Mouse (Mus musculus) liver, adult 2 months (tissue): ENCODE results near the gene Ormdl3.

ENCODE experiments used
- CTCF ChIP-seq: fragments of 200-500 bp; IDR thresholded peaks from 2 replicates; pipeline ENCODE4 v1.5.1; 2011; ENCODE audit warnings: low read depth, low read length, control low read depth
- POLR2A ChIP-seq: fragments of 200-500 bp; IDR thresholded peaks from 2 replicates; pipeline ENCODE4 v1.6.1; 2011; ENCODE audit warnings: low read length, control low read depth; ENCODE audit not compliant: insufficient read depth; ENCODE audit errors: extremely low read depth

DNA sequence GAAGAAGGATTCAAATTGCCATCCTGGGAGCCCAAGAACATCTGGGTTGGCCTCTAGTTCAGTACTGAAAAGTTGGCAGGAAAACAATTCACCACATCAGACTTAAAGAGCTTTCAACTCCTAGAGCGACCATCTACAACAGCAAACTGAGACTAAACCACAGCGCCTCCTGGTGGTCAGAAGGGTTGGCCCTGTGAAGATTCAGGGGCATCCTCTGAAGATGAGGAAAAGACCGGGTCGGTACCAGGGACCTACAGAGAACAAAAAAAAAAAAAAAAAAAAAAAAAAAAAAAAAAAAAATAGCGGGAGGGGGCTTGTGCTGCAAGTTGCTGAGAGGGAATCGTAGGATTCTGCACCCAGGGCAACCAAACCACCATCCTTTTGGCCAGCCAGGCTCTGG, 10.2 kb upstream of the Ormdl3 start:
- TF ChIP-seq POLR2A = no peak
- peak; percentile 79 for TF ChIP-seq CTCF
